Mouse (Mus musculus): ENCODE measurements around the gene Hmces. TPM values are rescaled to one million over a fixed set of nuclear protein-coding genes. Genes with fewer than 3 reads are reported as not detected.

The Hmces gene
- polyA plus RNA-seq (2015; fragmentation: Nextera tagmentation; extraction: Ambion mirVana): 35.0 and 36.0 TPM in 2 replicates

GRCm38 (mm10) chr6:87913661-87914325 lies at the start of gene Hmces:
Hmces (plus strand) TSS chr6:87913935.

GRCm38 (mm10) chr6:87887594-87888233 lies 26.0 kb upstream of the Hmces start, which contains the start of gene Copg1:
Copg1 (plus strand) TSS chr6:87887814.

GRCm38 (mm10) chr6:87981547-87982256 lies 68.0 kb downstream of the Hmces start, which contains the start of gene H1fx:
H1fx (minus strand) TSS chr6:87981637.

Small RNAs within 50 kb of the gene (microRNA-seq; reads per million reads assigned to microRNA genes)
- gene Gm47286: not detected

Other genes with a start within 250 kb of the Hmces start
- 5.6 and 5.9 TPM in 2 replicates for gene Aplf, start 241.7 kb upstream of the Hmces start, polyA plus RNA-seq (2015; fragmentation: Nextera tagmentation; extraction: Ambion mirVana)
- 9.1 and 11.0 TPM in 2 replicates for gene Efcc1, start 183.1 kb upstream of the Hmces start, polyA plus RNA-seq (2015; fragmentation: Nextera tagmentation; extraction: Ambion mirVana)
- 0.89 TPM in 1 of 2 replicates, not detected in the other for gene Gp9, start 135.9 kb upstream of the Hmces start, polyA plus RNA-seq (2015; fragmentation: Nextera tagmentation; extraction: Ambion mirVana)
- gene Rab43, start 101.8 kb upstream of the Hmces start, polyA plus RNA-seq (2015; fragmentation: Nextera tagmentation; extraction: Ambion mirVana): 11.8 and 12.4 TPM in 2 replicates
- 1.9 and 2.2 TPM in 2 replicates for gene Gm45140, start 78.1 kb upstream of the Hmces start, polyA plus RNA-seq (2015; fragmentation: Nextera tagmentation; extraction: Ambion mirVana)
- 24.7 and 25.1 TPM in 2 replicates for gene Isy1, start 75.1 kb upstream of the Hmces start, polyA plus RNA-seq (2015; fragmentation: Nextera tagmentation; extraction: Ambion mirVana)
- gene Cnbp, start 62.8 kb upstream of the Hmces start, polyA plus RNA-seq (2015; fragmentation: Nextera tagmentation; extraction: Ambion mirVana): 543 and 565 TPM in 2 replicates
- gene Copg1, start 26.1 kb upstream of the Hmces start, polyA plus RNA-seq (2015; fragmentation: Nextera tagmentation; extraction: Ambion mirVana): 209 and 222 TPM in 2 replicates
- 55.0 and 74.2 TPM in 2 replicates for gene H1fx, start 67.7 kb downstream of the Hmces start, polyA plus RNA-seq (2015; fragmentation: Nextera tagmentation; extraction: Ambion mirVana)
- 323 and 351 TPM in 2 replicates for gene Rab7, start 131.3 kb downstream of the Hmces start, polyA plus RNA-seq (2015; fragmentation: Nextera tagmentation; extraction: Ambion mirVana)
- 207 and 224 TPM in 2 replicates for gene Rpn1, start 170.5 kb downstream of the Hmces start, polyA plus RNA-seq (2015; fragmentation: Nextera tagmentation; extraction: Ambion mirVana)